Mouse (Mus musculus) E14TG2a.4 (cell line): Measurements from ENCODE around the gene Vmn1r143.
"Not testable (repeated sequence)": the region's sequence is repeated elsewhere in the genome, so short reads cannot be mapped to it uniquely, and the experiment has no call there.

ENCODE experiments used
- CTCF ChIP-seq: conservative IDR thresholded peaks from 2 replicates; pipeline ENCODE4 v1.5.1; 2014; ENCODE audit warnings: low read length
- NANOG ChIP-seq: IDR thresholded peaks from 2 replicates; pipeline ENCODE4 v1.6.1; 2014; ENCODE audit warnings: borderline replicate concordance, low read length, mixed read lengths
- POU5F1 ChIP-seq: IDR thresholded peaks from 2 replicates; pipeline ENCODE4 v1.6.1; 2014; ENCODE audit warnings: low read length, borderline replicate concordance

- not testable (repeated sequence) for TF ChIP-seq CTCF, POU5F1, NANOG
These were observed at the start of gene Vmn1r143 for GRCm38 (mm10) chr7:22189077-22189476.
